In the genomic region with DNA sequence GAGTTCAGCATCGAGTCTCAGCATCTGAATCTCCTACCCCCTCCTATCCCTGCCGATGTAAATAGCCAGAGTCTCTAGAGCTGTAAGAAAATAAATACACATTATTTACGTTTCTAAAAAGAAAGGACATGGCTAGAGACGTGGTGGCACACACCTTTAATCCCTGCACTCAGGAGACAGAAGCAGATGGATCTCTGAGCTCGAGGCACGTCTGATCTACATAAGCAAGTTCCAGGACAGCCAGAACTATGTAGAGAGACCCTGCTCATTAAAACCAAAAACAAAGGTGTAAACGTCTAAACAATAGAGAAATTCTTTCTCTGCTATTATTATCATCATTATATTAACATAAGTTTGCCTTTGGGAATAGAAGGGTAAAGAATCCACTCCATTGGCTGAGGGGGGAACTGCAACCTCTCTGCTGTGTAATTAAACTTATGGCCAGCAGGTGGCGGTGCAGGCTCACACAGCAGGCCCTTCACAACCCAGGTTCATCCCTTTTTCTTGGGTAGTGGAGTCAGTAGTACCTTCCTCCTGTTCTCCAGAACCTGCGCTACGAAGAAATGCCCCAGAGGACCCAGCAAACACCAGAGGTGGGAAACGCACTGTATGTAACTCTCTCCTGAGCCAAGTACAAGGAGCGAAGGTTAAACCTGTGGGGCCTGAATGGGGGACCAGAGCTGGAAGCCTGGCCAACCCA, we compare ENCODE assay signal across 8 mouse cellular contexts. TPM values are rescaled to one million over a fixed set of nuclear protein-coding genes. Genes with fewer than 3 reads are reported as not detected.
A peak's percentile ranks its signal among the peaks of the same experiment; 100 is the strongest.
DNase-seq lines count a peak whose midpoint lies in the region; ATAC-seq lines count a peak whose summit lies in the region.

No protein-coding gene starts in this region.

- no peak overlapping the region for H3K4me2 ChIP-seq in embryonic facial prominence, embryonic 11.5 days (ENCODE audit: low read depth, low read length)
- H3K4me2 ChIP-seq in limb, embryonic 13.5 days (replicated peaks): peak overlapping the region; percentile 23; the same call in 1 of the 2 replicates
- H3K4me2 ChIP-seq in midbrain, embryonic 16.5 days (ENCODE audit: low read length): no peak overlapping the region

- H3K27me3 ChIP-seq in embryonic facial prominence, embryonic 11.5 days (ENCODE audit: control insufficient read depth, insufficient read depth, low read length): no peaks in the 10 kb centered on the region
- H3K27me3 ChIP-seq in heart, embryonic 10.5 days (ENCODE audit: insufficient read depth, poor library complexity, severe bottlenecking): no peaks in the 10 kb centered on the region; the same call in 1 of the 2 replicates
- H3K27me3 ChIP-seq in limb, embryonic 13.5 days: no peaks in the 10 kb centered on the region; the same call in 1 of the 2 replicates
- H3K27me3 ChIP-seq in midbrain, embryonic 16.5 days (ENCODE audit: control insufficient read depth, insufficient read depth, low read depth, low read length): no peaks in the 10 kb centered on the region

- peak; percentile 80 for DNase-seq in A20 (ENCODE audit: low read depth, low spot score)
- DNase-seq in adrenal gland, postnatal 14 days: peak; percentile 78
- peak; percentile 78 for DNase-seq in embryonic facial prominence, embryonic 11.5 days (ENCODE audit: low spot score)
- DNase-seq in heart, embryonic 10.5 days (ENCODE audit: low spot score): peak; percentile 88
- peak; percentile 74 for DNase-seq in kidney, adult 9 months
- peak; percentile 69 to 80 for DNase-seq in spleen, postnatal 10 days (ENCODE audit: low spot score in 2 of 2)

- ATAC-seq in embryonic facial prominence, embryonic 11.5 days (replicated peaks; ENCODE audit: insufficient number of reproducible peaks, low FRiP score, low TSS enrichment, low read depth): peak; percentile 66
- peak; percentile 69 for ATAC-seq in limb, embryonic 13.5 days (ENCODE audit: low FRiP score, low read depth)
- ATAC-seq in midbrain, embryonic 16.5 days: peak; percentile 83

- H3K9me3 ChIP-seq in embryonic facial prominence, embryonic 11.5 days (replicated peaks; ENCODE audit: control insufficient read depth, low read length): no peaks in the 10 kb centered on the region
- no peaks in the 10 kb centered on the region for H3K9me3 ChIP-seq in heart, embryonic 10.5 days
- no peaks in the 10 kb centered on the region for H3K9me3 ChIP-seq in limb, embryonic 13.5 days
- no peaks in the 10 kb centered on the region for H3K9me3 ChIP-seq in midbrain, embryonic 16.5 days (replicated peaks; ENCODE audit: control insufficient read depth, low read length, poor library complexity, severe bottlenecking)

- 37% methylated on average over 12 of the region's 12 CpGs for WGBS in embryonic facial prominence, embryonic 11.5 days
- WGBS in heart, embryonic 10.5 days: 37% methylated on average over 12 of the region's 12 CpGs
- 32% methylated on average over 12 of the region's 12 CpGs for WGBS in limb, embryonic 13.5 days
- 34% methylated on average over 12 of the region's 12 CpGs for WGBS in midbrain, embryonic 16.5 days

- H3K4me1 ChIP-seq in embryonic facial prominence, embryonic 11.5 days (ENCODE audit: control insufficient read depth, insufficient read depth, low read length): no peaks in the 10 kb centered on the region
- H3K4me1 ChIP-seq in heart, embryonic 10.5 days: no peaks in the 10 kb centered on the region
- H3K4me1 ChIP-seq in limb, embryonic 13.5 days: no peaks in the 10 kb centered on the region
- no peaks in the 10 kb centered on the region for H3K4me1 ChIP-seq in midbrain, embryonic 16.5 days (ENCODE audit: control insufficient read depth, insufficient read depth, low read length)

- no peaks in the 10 kb centered on the region for H3K36me3 ChIP-seq in embryonic facial prominence, embryonic 11.5 days (replicated peaks; ENCODE audit: control insufficient read depth, insufficient read depth, low read depth, low read length)
- no peaks in the 10 kb centered on the region for H3K36me3 ChIP-seq in heart, embryonic 10.5 days
- H3K36me3 ChIP-seq in limb, embryonic 13.5 days: no peaks in the 10 kb centered on the region
- H3K36me3 ChIP-seq in midbrain, embryonic 16.5 days (ENCODE audit: control insufficient read depth, insufficient read depth, low read length): no peaks in the 10 kb centered on the region

- no peak overlapping the region for H3K27ac ChIP-seq in embryonic facial prominence, embryonic 11.5 days (replicated peaks; ENCODE audit: low read depth, low read length)
- no peak overlapping the region for H3K27ac ChIP-seq in heart, embryonic 10.5 days
- no peak overlapping the region for H3K27ac ChIP-seq in limb, embryonic 13.5 days
- H3K27ac ChIP-seq in midbrain, embryonic 16.5 days (ENCODE audit: low read length): no peak overlapping the region

- H3K9ac ChIP-seq in embryonic facial prominence, embryonic 11.5 days (replicated peaks; ENCODE audit: low read length): no peak overlapping the region
- H3K9ac ChIP-seq in limb, embryonic 13.5 days: no peak overlapping the region
- no peak overlapping the region for H3K9ac ChIP-seq in midbrain, embryonic 16.5 days (ENCODE audit: low read depth, low read length)

- no peak overlapping the region for H3K4me3 ChIP-seq in embryonic facial prominence, embryonic 11.5 days (ENCODE audit: low read depth, low read length)
- H3K4me3 ChIP-seq in heart, embryonic 10.5 days: no peak overlapping the region
- H3K4me3 ChIP-seq in limb, embryonic 13.5 days: no peak overlapping the region
- no peak overlapping the region for H3K4me3 ChIP-seq in midbrain, embryonic 16.5 days (ENCODE audit: low read depth, low read length)

RNA-seq across cellular contexts. Expression of gene Top1, which starts 48.0 kb away (rescaled TPM):
- total RNA-seq in adrenal gland, postnatal 14 days (2021): 86.3 and 97.6 TPM in 2 replicates
- 99.6 and 113 TPM in 2 replicates for polyA plus RNA-seq in embryonic facial prominence, embryonic 11.5 days (2014; fragmentation: Nextera tagmentation; extraction: Ambion mirVana)
- polyA plus RNA-seq in heart, embryonic 10.5 days (2016; fragmentation: Nextera tagmentation; extraction: Ambion mirVana): 54.7 and 69.5 TPM in 2 replicates
- 97.3 and 102 TPM in 2 replicates for polyA plus RNA-seq in limb, embryonic 13.5 days (2015; fragmentation: Nextera tagmentation; extraction: Ambion mirVana)
- polyA plus RNA-seq in midbrain, embryonic 16.5 days (2015; fragmentation: Nextera tagmentation; extraction: Ambion mirVana): 68.7 and 76.8 TPM in 2 replicates
